Mouse (Mus musculus) ovary, postnatal 10 days (tissue): ENCODE results near the gene Rinl.

Source experiments
- DNase-seq: peaks from one replicate; pipeline ENCODE4 v3.0.0; 2022; ENCODE audit warnings: low spot score

The Rinl gene

GRCm38 (mm10) chr7:28781261-28781663 is 7.5 kb upstream of the Rinl start:
- no peak for DNase-seq

GRCm38 (mm10) chr7:28785161-28785560 is 3.6 kb upstream of the Rinl start:
- DNase-seq, result no peak

GRCm38 (mm10) chr7:28787884-28788283 is 885 bp upstream of the Rinl start:
- no peak for DNase-seq

- no peak for DNase-seq
These were observed 466 bp downstream of the Rinl start for GRCm38 (mm10) chr7:28789235-28789634.

- no peak for DNase-seq
These were observed 1.5 kb downstream of the Rinl start for GRCm38 (mm10) chr7:28790066-28790806.

- no peak for DNase-seq
These were observed 2.9 kb downstream of the Rinl start for GRCm38 (mm10) chr7:28791706-28792105.

- DNase-seq, result no peak
These were observed 3.8 kb downstream of the Rinl start for GRCm38 (mm10) chr7:28792391-28793185.

- no peak for DNase-seq
These were observed 5.1 kb downstream of the Rinl start for GRCm38 (mm10) chr7:28793834-28794233.

GRCm38 (mm10) chr7:28794496-28794895 is 5.7 kb downstream of the Rinl start:
- no peak for DNase-seq

GRCm38 (mm10) chr7:28795832-28796231 is 7.1 kb downstream of the Rinl start:
- DNase-seq, result no peak

GRCm38 (mm10) chr7:28796562-28796975 is 7.8 kb downstream of the Rinl start:
- peak; percentile 62 for DNase-seq

- no peak for DNase-seq
These were observed 11.2 kb downstream of the Rinl start for GRCm38 (mm10) chr7:28799994-28800393.

GRCm38 (mm10) chr7:28801451-28801850 is 12.7 kb downstream of the Rinl start:
- DNase-seq, result no peak

GRCm38 (mm10) chr7:28801901-28802670 is 13.3 kb downstream of the Rinl start:
- DNase-seq, result no peak

- no peak for DNase-seq
These were observed 14.2 kb downstream of the Rinl start for GRCm38 (mm10) chr7:28802846-28803588.

GRCm38 (mm10) chr7:28803756-28804155 is 15.0 kb downstream of the Rinl start:
- DNase-seq, result no peak

- DNase-seq, result no peak
These were observed 18.1 kb downstream of the Rinl start for GRCm38 (mm10) chr7:28806869-28807268.

GRCm38 (mm10) chr7:28807641-28808220 is 19.0 kb downstream of the Rinl start:
- no peak for DNase-seq

GRCm38 (mm10) chr7:28808221-28808941 is 19.6 kb downstream of the Rinl start, which contains the start of gene Hnrnpl:
Gene Hnrnpl (plus strand): TSS chr7:28808541.
- no peak for DNase-seq

GRCm38 (mm10) chr7:28808957-28809393 is 20.2 kb downstream of the Rinl start:
- peak; percentile 96 for DNase-seq
